Mouse (Mus musculus) small intestine, adult 2 months (tissue): ENCODE measurements at regions not wholly inside any gene's neighbourhood (a gene's known extent, or its start where the extent isn't known, plus 50 kb on each side); places are given as distances from the start of the nearest gene placed in this dataset.

Experiments
- H3K27ac ChIP-seq: fragments of 200-500 bp; 2 replicates; pipeline ENCODE4 v1.5.1; 2012; ENCODE audit warnings: low read depth, low read length, control low read depth, inconsistent platforms; ENCODE audit not compliant: insufficient read depth
- H3K27me3 ChIP-seq: fragments of 200-500 bp; 2 replicates; pipeline ENCODE4 v1.6.1; 2012; ENCODE audit warnings: mild to moderate bottlenecking, moderate library complexity, low read length, inconsistent platforms; ENCODE audit not compliant: control insufficient read depth, insufficient read depth
- H3K36me3 ChIP-seq: fragments of 200-500 bp; 2 replicates; pipeline ENCODE4 v1.6.1; 2012; ENCODE audit warnings: mild to moderate bottlenecking, low read length, control low read depth, inconsistent platforms; ENCODE audit not compliant: control insufficient read depth, insufficient read depth
- H3K4me1 ChIP-seq: fragments of 200-500 bp; 2 replicates; pipeline ENCODE4 v1.6.1; 2012; ENCODE audit warnings: low read length, inconsistent platforms, mixed read lengths; ENCODE audit not compliant: control insufficient read depth, insufficient read depth, insufficient read length
- H3K4me3 ChIP-seq: fragments of 200-500 bp; 2 replicates; pipeline ENCODE4 v1.5.1; 2012; ENCODE audit warnings: low read depth, mild to moderate bottlenecking, control low read depth, inconsistent platforms, low read length, moderate library complexity
- CTCF ChIP-seq: fragments of 200-500 bp; IDR thresholded peaks from 2 replicates; pipeline ENCODE4 v1.5.1; 2012; ENCODE audit warnings: low read depth, mild to moderate bottlenecking, control low read depth, inconsistent platforms, low read length, moderate library complexity, mixed read lengths; ENCODE audit not compliant: insufficient replicate concordance, insufficient read length; ENCODE audit errors: extremely low read depth
- POLR2A ChIP-seq: fragments of 200-500 bp; IDR thresholded peaks from 2 replicates; pipeline ENCODE4 v1.6.1; 2012; ENCODE audit warnings: low read depth, mild to moderate bottlenecking, control low read depth, inconsistent platforms, low read length, moderate library complexity
- WGBS: fragments of 180-500 bp; shearing (Covaris S2); methylation state at CpG from one replicate; pipeline ENCODE4 v1.1.7; 2018; 5-methylcytosine and 5-hydroxymethylcytosine counted together

GRCm38 (mm10) chr13:28662316-28662752 is 291.2 kb downstream of the Sox4 start:
- no peak overlapping the region for H3K27ac ChIP-seq
- WGBS = 34% methylated on average over 3 of the region's 3 CpGs

GRCm38 (mm10) chr13:28660151-28660550 is 293.4 kb downstream of the Sox4 start:
- Histone ChIP-seq H3K36me3 (no peaks in the 10 kb centered on the region), H3K4me3 (no peak overlapping the region)
- 86% methylated on average over 2 of the region's 2 CpGs for WGBS

More at GRCm38 (mm10) chr13:28662316-28662752, 291.2 kb downstream of the Sox4 start:
- peaks cover 1% of the 10 kb centered on the region; the same call in 1 of the 2 replicates for H3K4me1 ChIP-seq
- no peaks in the 10 kb centered on the region for H3K36me3 ChIP-seq
- H3K4me3 ChIP-seq = no peak overlapping the region
- H3K27me3 ChIP-seq = no peaks in the 10 kb centered on the region
- TF ChIP-seq CTCF (no peak), POLR2A (no peak)

DNA sequence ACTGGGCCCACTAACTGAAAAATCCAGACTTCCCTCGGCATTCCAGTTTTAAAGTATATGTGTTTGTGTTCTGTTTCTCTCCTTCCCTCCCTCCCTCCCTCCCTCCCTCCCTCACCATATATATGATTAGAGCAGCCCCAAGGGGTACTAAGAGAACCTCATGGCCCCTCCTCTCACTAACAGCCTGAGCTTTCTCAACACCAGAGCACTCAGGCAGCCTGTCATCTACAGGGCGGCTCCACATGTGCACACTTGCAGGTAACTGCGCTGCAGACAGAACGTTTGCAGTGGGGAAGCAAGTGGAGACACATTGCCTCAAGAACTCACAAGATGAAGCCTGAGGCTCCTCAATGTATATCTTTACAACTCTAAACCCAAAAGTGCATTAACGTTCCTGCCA is 294.9 kb downstream of the Sox4 start:
- TF ChIP-seq POLR2A (no peak), CTCF (no peak)
- Histone ChIP-seq H3K27ac (no peak overlapping the region), H3K27me3 (no peaks in the 10 kb centered on the region), H3K36me3 (no peaks in the 10 kb centered on the region), H3K4me1 (peaks cover 1% of the 10 kb centered on the region; the same call in 1 of the 2 replicates), H3K4me3 (no peak overlapping the region)
- WGBS = 76% methylated on average over 5 of the region's 5 CpGs

More at GRCm38 (mm10) chr13:28660151-28660550, 293.4 kb downstream of the Sox4 start:
- Histone ChIP-seq H3K4me1 (peaks cover 1% of the 10 kb centered on the region; the same call in 1 of the 2 replicates), H3K27me3 (no peaks in the 10 kb centered on the region), H3K27ac (no peak overlapping the region)
- no peak for TF ChIP-seq CTCF
- no peak for TF ChIP-seq POLR2A

DNA sequence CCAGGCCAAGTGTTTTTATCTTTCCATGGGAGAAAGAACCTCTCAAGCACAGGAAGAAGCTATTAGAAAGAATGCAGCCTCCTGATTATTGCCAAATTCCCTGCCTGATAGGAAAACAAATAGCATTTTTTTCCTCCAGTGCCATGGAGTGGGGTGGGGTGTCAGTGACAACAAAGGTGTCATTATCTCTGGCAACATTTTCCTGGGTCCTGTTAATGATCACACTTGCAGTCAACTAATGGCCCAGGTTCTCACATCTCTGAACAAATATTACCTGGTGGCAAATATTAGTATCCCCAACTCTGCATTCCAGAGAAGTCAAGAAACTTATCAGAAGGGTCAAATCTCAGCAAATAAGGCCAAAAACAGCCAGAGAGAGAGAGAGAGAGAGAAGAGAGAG is 298.6 kb downstream of the Sox4 start:
- TF ChIP-seq POLR2A = no peak
- TF ChIP-seq CTCF = no peak
- H3K36me3 ChIP-seq = no peaks in the 10 kb centered on the region
- no peak overlapping the region for H3K27ac ChIP-seq
- peaks cover 1% of the 10 kb centered on the region; the same call in 1 of the 2 replicates for H3K4me1 ChIP-seq
- no peak overlapping the region for H3K4me3 ChIP-seq
- H3K27me3 ChIP-seq = no peaks in the 10 kb centered on the region

DNA sequence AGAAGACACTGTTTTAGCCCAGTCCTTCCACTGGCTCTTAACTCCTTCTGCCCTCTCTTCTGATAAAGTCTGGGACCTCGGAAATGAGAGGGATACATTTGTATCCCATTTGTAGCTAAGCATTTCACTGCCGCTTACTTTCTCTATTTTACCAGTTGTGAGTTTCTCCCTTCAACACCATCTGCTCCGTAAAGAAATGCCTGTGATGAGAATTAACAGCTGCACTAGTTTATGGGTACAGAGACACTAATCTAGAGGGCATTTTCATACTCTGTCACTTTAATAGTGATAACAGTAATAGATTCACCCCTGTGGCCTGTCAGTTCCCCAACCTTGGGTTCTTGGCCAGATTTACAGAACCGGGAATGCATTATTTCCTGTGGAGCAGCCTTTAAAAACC is 300.2 kb downstream of the Sox4 start:
- H3K27me3 ChIP-seq = no peaks in the 10 kb centered on the region
- H3K36me3 ChIP-seq = no peaks in the 10 kb centered on the region
- H3K4me3 ChIP-seq = no peak overlapping the region
- H3K27ac ChIP-seq = no peak overlapping the region
- TF ChIP-seq CTCF = no peak
- TF ChIP-seq POLR2A = no peak
- H3K4me1 ChIP-seq = no peaks in the 10 kb centered on the region
- 91% methylated on average over 4 of the region's 4 CpGs for WGBS

- Histone ChIP-seq H3K27me3 (no peaks in the 10 kb centered on the region), H3K4me1 (no peaks in the 10 kb centered on the region), H3K36me3 (no peaks in the 10 kb centered on the region), H3K4me3 (no peak overlapping the region), H3K27ac (no peak overlapping the region)
- WGBS = 82% methylated on average over 2 of the region's 2 CpGs
- no peak for TF ChIP-seq CTCF
- no peak for TF ChIP-seq POLR2A
Measured at GRCm38 (mm10) chr13:28651810-28652209, 301.7 kb downstream of the Sox4 start.

GRCm38 (mm10) chr13:28645881-28646280 is 307.6 kb downstream of the Sox4 start:
- 56% methylated on average over 4 of the region's 4 CpGs for WGBS
- H3K4me3 ChIP-seq = no peak overlapping the region
- no peaks in the 10 kb centered on the region for H3K36me3 ChIP-seq
- H3K4me1 ChIP-seq = no peaks in the 10 kb centered on the region
- no peaks in the 10 kb centered on the region for H3K27me3 ChIP-seq
- H3K27ac ChIP-seq = no peak overlapping the region
- TF ChIP-seq CTCF (no peak), POLR2A (no peak)

DNA sequence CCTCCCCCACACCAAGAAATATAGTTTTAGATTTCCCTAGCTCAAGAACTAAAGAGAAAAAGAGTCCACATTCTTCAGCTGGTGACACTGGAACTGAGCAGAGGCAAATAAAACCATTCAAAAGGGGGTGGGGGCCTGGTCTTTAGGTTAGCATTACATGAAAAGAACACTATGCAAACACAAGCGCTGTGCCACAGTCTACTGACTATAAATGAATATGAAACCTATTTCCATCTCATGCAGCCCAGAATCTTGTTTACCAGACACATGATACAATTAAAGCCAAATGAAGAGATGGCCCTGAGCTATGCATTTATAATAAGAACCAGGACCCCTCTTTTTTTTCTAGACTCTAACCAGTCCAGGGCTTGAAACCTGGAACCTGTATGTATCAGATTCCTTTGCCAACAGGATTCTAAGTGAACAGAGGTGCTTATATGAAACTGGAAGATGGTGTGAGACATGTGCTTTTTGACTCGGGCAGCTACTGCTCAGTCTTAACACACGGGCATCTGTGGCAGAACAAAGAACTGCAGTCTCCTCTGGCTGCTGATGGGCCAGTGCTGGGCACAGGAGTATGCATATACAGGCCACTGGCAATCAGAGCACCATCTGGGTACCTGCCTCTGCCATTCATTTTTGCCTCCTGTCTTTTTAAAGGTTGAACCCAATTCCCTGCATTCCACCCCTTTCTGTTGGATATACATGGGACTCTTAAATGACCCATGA is 308.5 kb downstream of the Sox4 start:
- H3K4me1 ChIP-seq = no peaks in the 10 kb centered on the region
- no peak overlapping the region for H3K4me3 ChIP-seq
- WGBS = 90% methylated on average over 3 of the region's 3 CpGs
- no peak for TF ChIP-seq CTCF
- TF ChIP-seq POLR2A = no peak
- H3K27ac ChIP-seq = no peak overlapping the region
- no peaks in the 10 kb centered on the region for H3K36me3 ChIP-seq
- H3K27me3 ChIP-seq = no peaks in the 10 kb centered on the region
